ENCODE assay signal across 10 mouse cellular contexts in the genomic region with DNA sequence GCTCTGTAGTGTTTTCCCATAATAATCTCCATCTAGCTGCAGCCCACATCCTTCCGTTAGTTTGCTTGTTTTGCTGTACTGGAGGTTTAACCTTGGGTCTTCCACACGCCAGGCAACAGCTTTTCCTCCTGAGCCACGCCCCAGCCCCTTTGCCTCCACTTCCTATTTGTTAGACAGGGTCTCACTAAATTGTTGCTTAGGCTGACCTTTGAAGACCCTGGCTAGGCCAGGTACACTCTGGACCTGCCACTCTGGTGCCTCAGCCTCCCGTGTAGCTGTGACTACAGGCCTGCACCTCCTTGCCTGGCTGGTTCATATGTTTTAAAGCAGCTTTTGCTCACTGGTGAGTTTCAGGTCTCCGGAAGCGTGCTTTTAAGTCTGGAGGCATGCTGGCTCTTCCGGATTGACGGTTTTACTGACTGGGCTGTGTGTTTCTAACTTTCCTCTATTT. TPM values are rescaled to one million over a fixed set of nuclear protein-coding genes. Genes with fewer than 3 reads are reported as not detected.
DNase-seq lines count a peak whose midpoint lies in the region; ATAC-seq and TF ChIP-seq lines count a peak whose summit lies in the region.
"Had no signal": no experiment of that assay in that cellular context is flagged by ENCODE, and none has a peak within 500 bp of the region (broad histone marks: within the 10 kb centered on the region; RNA-seq: fewer than 3 reads in every experiment).

No protein-coding gene starts in this region.

- H3K27ac ChIP-seq in hindbrain, embryonic 15.5 days (replicated peaks), result peak overlapping the region; percentile 38; the same call in 1 of the 2 replicates
- no peak overlapping the region for H3K27ac ChIP-seq in hindbrain, embryonic 12.5 days
- peak overlapping the region; percentile 71 for H3K27ac ChIP-seq in testis, adult 2 months (ENCODE audit: control insufficient read depth, insufficient read depth, low read depth, low read length)

- 75% methylated on average over 8 of the region's 8 CpGs for WGBS in hindbrain, embryonic 15.5 days
- 78% methylated on average over 8 of the region's 8 CpGs for WGBS in hindbrain, embryonic 12.5 days

- no peak for TF ChIP-seq POLR2A in testis, adult 2 months (IDR thresholded peaks at IDR 0.05; ENCODE audit: control insufficient read depth, low read depth, low read length)

- ATAC-seq in hindbrain, embryonic 15.5 days (ENCODE audit: low FRiP score, low read depth), result no peak
- no peak for ATAC-seq in hindbrain, embryonic 12.5 days (ENCODE audit: low FRiP score)
- ATAC-seq in megakaryocyte progenitor cell, adult 5-6 weeks (replicated peaks; ENCODE audit: poor library complexity), result peak; percentile 54

- H3K4me1 ChIP-seq in hindbrain, embryonic 15.5 days (replicated peaks), result no peaks in the 10 kb centered on the region
- no peaks in the 10 kb centered on the region for H3K4me1 ChIP-seq in hindbrain, embryonic 12.5 days
- peaks cover 2% of the 10 kb centered on the region; the same call in 1 of the 2 replicates for H3K4me1 ChIP-seq in testis, adult 2 months (ENCODE audit: control insufficient read depth, insufficient read depth, low read length)

- TF ChIP-seq CTCF in testis, adult 2 months (IDR thresholded peaks at IDR 0.05; ENCODE audit: control insufficient read depth, insufficient read depth, insufficient replicate concordance, low read depth, low read length), result no peak

- H3K9me3 ChIP-seq in hindbrain, embryonic 15.5 days, result no peaks in the 10 kb centered on the region
- H3K9me3 ChIP-seq in hindbrain, embryonic 12.5 days (replicated peaks), result no peaks in the 10 kb centered on the region
- H3K9me3 ChIP-seq: G1E had no signal

- DNase-seq in testis, postnatal 14 days (ENCODE audit: low spot score), result no peak
- peak; percentile 78 for DNase-seq in thymus, postnatal 4 days
- DNase-seq in lung, postnatal 10 days, result no peak
- DNase-seq in layer of hippocampus, postnatal 25 days (ENCODE audit: extremely low spot score in 1 of 2, low spot score in 1 of 2), result no peak

- H3K27me3 ChIP-seq in hindbrain, embryonic 15.5 days, result no peaks in the 10 kb centered on the region
- H3K27me3 ChIP-seq in hindbrain, embryonic 12.5 days, result no peaks in the 10 kb centered on the region
- no peaks in the 10 kb centered on the region for H3K27me3 ChIP-seq in testis, adult 2 months (ENCODE audit: control insufficient read depth, insufficient read depth, low read length)

- no peak overlapping the region for H3K4me2 ChIP-seq in hindbrain, embryonic 15.5 days
- no peak overlapping the region for H3K4me2 ChIP-seq in hindbrain, embryonic 12.5 days (replicated peaks)

- H3K36me3 ChIP-seq in hindbrain, embryonic 15.5 days, result no peaks in the 10 kb centered on the region
- no peaks in the 10 kb centered on the region for H3K36me3 ChIP-seq in hindbrain, embryonic 12.5 days
- no peaks in the 10 kb centered on the region for H3K36me3 ChIP-seq in testis, adult 2 months (ENCODE audit: control insufficient read depth, insufficient read depth, low read length)
- H3K36me3 ChIP-seq: G1E had no signal

- H3K4me3 ChIP-seq in hindbrain, embryonic 15.5 days, result no peak overlapping the region
- no peak overlapping the region for H3K4me3 ChIP-seq in hindbrain, embryonic 12.5 days
- no peak overlapping the region for H3K4me3 ChIP-seq in testis, adult 2 months (ENCODE audit: control insufficient read depth, low read depth, low read length)

- no peak overlapping the region for H3K9ac ChIP-seq in hindbrain, embryonic 15.5 days
- no peak overlapping the region for H3K9ac ChIP-seq in hindbrain, embryonic 12.5 days

RNA-seq across cellular contexts. Expression of a gene that starts 22.9 kb away (rescaled TPM):
- polyA plus RNA-seq in hindbrain, embryonic 15.5 days (2015; fragmentation: Nextera tagmentation; extraction: Ambion mirVana), result 31.4 and 32.1 TPM in 2 replicates
- 15.4 and 15.5 TPM in 2 replicates for polyA plus RNA-seq in hindbrain, embryonic 12.5 days (2016; fragmentation: Nextera tagmentation; extraction: Ambion mirVana)
- polyA plus RNA-seq in testis, adult 2 months (2012; rRNA removed), result 115 and 137 TPM in 2 replicates
- total RNA-seq in megakaryocyte progenitor cell, adult 5-6 weeks (2015), result 89.0 and 92.0 TPM in 2 replicates
- 53.6 and 54.6 TPM in 2 replicates for total RNA-seq in megakaryocyte progenitor cell, adult 5-6 weeks (2017)
- 10 to 100 TPM; 38.7 to 42.5 TPM for total RNA-seq in layer of hippocampus, postnatal 25 days (2021)
- polyA plus RNA-seq: G1E had no signal

RNA-seq across cellular contexts. Expression of a gene that starts 30.7 kb away (rescaled TPM):
- not detected in 2 replicates for polyA plus RNA-seq in hindbrain, embryonic 15.5 days (2015; fragmentation: Nextera tagmentation; extraction: Ambion mirVana)
- not detected in 2 replicates for polyA plus RNA-seq in hindbrain, embryonic 12.5 days (2016; fragmentation: Nextera tagmentation; extraction: Ambion mirVana)
- polyA plus RNA-seq in testis, adult 2 months (2012; rRNA removed), result 87.6 and 103 TPM in 2 replicates
- not detected in 2 replicates for total RNA-seq in megakaryocyte progenitor cell, adult 5-6 weeks (2015)
- 0.14 TPM in 1 of 2 replicates, not detected in the other for total RNA-seq in megakaryocyte progenitor cell, adult 5-6 weeks (2017)
- not detected for total RNA-seq in layer of hippocampus, postnatal 25 days (2021)
- polyA plus RNA-seq: G1E; limb, embryonic 11.5 days had no signal

RNA-seq across cellular contexts. Expression of a gene that starts 42.9 kb away (rescaled TPM):
- 0.45 and 0.49 TPM in 2 replicates for polyA plus RNA-seq in hindbrain, embryonic 15.5 days (2015; fragmentation: Nextera tagmentation; extraction: Ambion mirVana)
- 0.49 and 0.60 TPM in 2 replicates for polyA plus RNA-seq in hindbrain, embryonic 12.5 days (2016; fragmentation: Nextera tagmentation; extraction: Ambion mirVana)
- 2.1 and 2.2 TPM in 2 replicates for polyA plus RNA-seq in testis, adult 2 months (2012; rRNA removed)
- total RNA-seq in megakaryocyte progenitor cell, adult 5-6 weeks (2015), result 23.4 and 27.3 TPM in 2 replicates
- 19.2 and 22.9 TPM in 2 replicates for total RNA-seq in megakaryocyte progenitor cell, adult 5-6 weeks (2017)
- under 1 TPM; 0.37 to 0.52 TPM for total RNA-seq in layer of hippocampus, postnatal 25 days (2021)
- total RNA-seq: G1E had no signal
- polyA plus RNA-seq: G1E had no signal

Comparison
In these comparisons a context has a peak if more than half of its experiments do, and no peak if none do; other contexts are left out.
1. RNA of a gene that starts 30.7 kb away (polyA plus RNA-seq): 87.6 to 103 TPM in testis, adult 2 months; not detected in hindbrain, embryonic 15.5 days and not detected in hindbrain, embryonic 12.5 days; every median in the first group is over 10 times any median in the second.